Mouse (Mus musculus): ENCODE measurements at regions not wholly inside any gene's neighbourhood (a gene's known extent, or its start where the extent isn't known, plus 50 kb on each side); places are given as distances from the start of the nearest gene placed in this dataset.

GRCm38 (mm10) chr8:44656031-44656430, 279.2 kb upstream of the Fat1 start:
- H3K27ac ChIP-seq (replicated peaks), result no peak overlapping the region
- no peak for ATAC-seq (ENCODE audit: insufficient number of reproducible peaks, low FRiP score, low TSS enrichment, low read depth)
- H3K4me3 ChIP-seq (replicated peaks), result no peak overlapping the region
- H3K9me3 ChIP-seq (replicated peaks), result no peaks in the 10 kb centered on the region
- H3K27me3 ChIP-seq, result no peaks in the 10 kb centered on the region
- no peaks in the 10 kb centered on the region for H3K36me3 ChIP-seq
- H3K9ac ChIP-seq, result no peak overlapping the region
- H3K4me1 ChIP-seq, result no peaks in the 10 kb centered on the region
- no peak overlapping the region for H3K4me2 ChIP-seq (replicated peaks)

- WGBS, result 66% methylated on average over 4 of the region's 4 CpGs
- no peak for ATAC-seq (ENCODE audit: insufficient number of reproducible peaks, low FRiP score, low TSS enrichment, low read depth)
- no peaks in the 10 kb centered on the region for H3K4me1 ChIP-seq
- H3K36me3 ChIP-seq, result no peaks in the 10 kb centered on the region
- H3K27me3 ChIP-seq, result no peaks in the 10 kb centered on the region
- no peak overlapping the region for H3K9ac ChIP-seq
- no peak overlapping the region for H3K4me3 ChIP-seq (replicated peaks)
- no peaks in the 10 kb centered on the region for H3K9me3 ChIP-seq (replicated peaks)
- no peak overlapping the region for H3K4me2 ChIP-seq (replicated peaks)
- no peak overlapping the region for H3K27ac ChIP-seq (replicated peaks)
Observed at GRCm38 (mm10) chr8:44656470-44656869, 278.8 kb upstream of the Fat1 start.

DNA sequence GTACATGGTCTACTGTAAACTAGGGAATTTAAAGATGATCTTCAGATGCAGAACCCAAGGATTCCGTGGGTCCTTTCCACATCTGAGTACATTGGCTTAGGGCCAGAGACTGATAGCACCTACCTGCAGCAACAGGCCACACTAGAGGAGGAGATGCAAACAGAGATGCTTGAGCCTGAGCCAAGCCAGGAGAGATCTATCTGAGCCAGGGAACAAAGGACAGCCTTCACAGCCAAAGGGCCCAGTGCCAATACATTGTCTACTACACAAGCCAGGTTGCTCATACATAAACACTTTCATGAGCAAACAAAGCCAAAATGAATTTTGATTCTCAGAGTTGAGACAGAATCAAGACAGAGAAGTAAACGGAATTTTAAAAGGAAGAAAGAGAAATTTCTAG, 273.6 kb upstream of the Fat1 start:
- 52% methylated on average over 2 of the region's 2 CpGs for WGBS
- H3K9me3 ChIP-seq (replicated peaks), result no peaks in the 10 kb centered on the region
- no peak for ATAC-seq (ENCODE audit: insufficient number of reproducible peaks, low FRiP score, low TSS enrichment, low read depth)

GRCm38 (mm10) chr8:44687126-44687525, 248.1 kb upstream of the Fat1 start:
- Histone ChIP-seq H3K36me3 (no peaks in the 10 kb centered on the region), H3K27ac (replicated peaks) (no peak overlapping the region)
- WGBS, result 92% methylated on average over 9 of the region's 9 CpGs

More for the DNA sequence above, 273.6 kb upstream of the Fat1 start:
- H3K36me3 ChIP-seq, result no peaks in the 10 kb centered on the region
- H3K27ac ChIP-seq (replicated peaks), result no peak overlapping the region
- no peak overlapping the region for H3K9ac ChIP-seq
- no peaks in the 10 kb centered on the region for H3K4me1 ChIP-seq
- H3K4me3 ChIP-seq (replicated peaks), result no peak overlapping the region
- no peak overlapping the region for H3K4me2 ChIP-seq (replicated peaks)
- H3K27me3 ChIP-seq, result no peaks in the 10 kb centered on the region

DNA sequence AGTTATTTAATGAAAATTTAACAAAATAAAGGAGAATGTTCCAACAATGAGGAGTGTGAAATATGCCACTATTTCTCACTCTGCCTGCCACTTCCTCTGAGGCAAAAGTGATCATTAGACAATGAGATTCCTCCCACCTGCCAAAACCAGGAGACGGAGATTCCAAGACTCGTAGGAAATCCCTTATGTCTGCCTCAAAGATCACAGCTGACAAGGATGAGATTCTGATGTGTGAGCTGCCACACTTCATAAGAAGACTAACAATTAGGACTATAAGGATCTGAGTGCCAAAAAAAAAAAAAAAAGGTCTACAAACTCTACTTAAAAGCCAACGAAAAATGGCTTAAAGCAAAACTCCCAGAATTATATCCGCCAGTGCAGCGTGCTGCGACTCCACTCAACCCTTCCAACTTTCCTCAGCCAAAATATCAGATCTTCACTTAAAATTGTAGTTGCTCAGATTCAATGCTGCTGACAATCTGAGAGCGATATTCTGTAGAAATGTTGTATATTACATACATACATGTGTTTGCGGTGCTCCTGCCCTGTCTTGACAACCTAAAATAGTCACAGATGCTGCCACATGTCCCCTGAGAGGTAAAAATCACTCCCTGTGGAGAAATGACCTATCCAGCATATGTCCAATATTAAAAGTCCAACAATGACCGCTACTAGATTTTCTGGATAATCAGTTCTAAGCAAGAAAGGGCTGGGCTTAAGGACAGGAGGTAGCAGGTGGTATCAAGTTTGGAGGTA, 245.2 kb upstream of the Fat1 start:
- Histone ChIP-seq H3K9me3 (replicated peaks) (no peaks in the 10 kb centered on the region), H3K36me3 (no peaks in the 10 kb centered on the region), H3K9ac (no peak overlapping the region), H3K4me1 (0 out of 2 replicates have a peak, but pooled peaks cover 4% of the 10 kb centered on the region), H3K4me2 (replicated peaks) (no peak overlapping the region), H3K4me3 (replicated peaks) (no peak overlapping the region), H3K27me3 (no peaks in the 10 kb centered on the region), H3K27ac (replicated peaks) (no peak overlapping the region)
- ATAC-seq (ENCODE audit: insufficient number of reproducible peaks, low FRiP score, low TSS enrichment, low read depth), result no peak
- WGBS, result 73% methylated on average over 9 of the region's 9 CpGs

More at GRCm38 (mm10) chr8:44687126-44687525, 248.1 kb upstream of the Fat1 start:
- ATAC-seq (ENCODE audit: insufficient number of reproducible peaks, low FRiP score, low TSS enrichment, low read depth), result no peak
- H3K9ac ChIP-seq, result no peak overlapping the region
- no peaks in the 10 kb centered on the region for H3K4me1 ChIP-seq
- H3K4me3 ChIP-seq (replicated peaks), result no peak overlapping the region
- no peaks in the 10 kb centered on the region for H3K27me3 ChIP-seq
- H3K4me2 ChIP-seq (replicated peaks), result no peak overlapping the region
- no peaks in the 10 kb centered on the region for H3K9me3 ChIP-seq (replicated peaks)

DNA sequence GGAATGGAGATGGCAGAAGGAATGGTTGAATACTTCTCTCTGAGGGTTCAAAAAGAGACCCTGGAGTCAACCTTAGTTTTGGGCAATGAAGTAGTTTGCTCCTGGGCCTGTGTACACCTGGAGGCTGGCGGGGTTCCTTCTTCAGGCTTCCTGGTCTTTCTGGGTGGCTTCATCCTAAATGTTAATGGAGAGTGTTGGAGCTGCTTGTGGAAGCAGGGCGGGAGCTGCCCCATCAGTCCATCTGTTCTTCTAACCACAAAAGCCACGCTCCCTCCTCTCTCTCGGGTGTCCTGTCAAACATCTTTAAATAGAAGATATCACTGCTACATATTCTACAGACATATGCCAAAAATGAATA, 244.7 kb upstream of the Fat1 start:
- Histone ChIP-seq H3K4me3 (replicated peaks) (no peak overlapping the region), H3K9me3 (replicated peaks) (no peaks in the 10 kb centered on the region), H3K4me2 (replicated peaks) (no peak overlapping the region), H3K9ac (no peak overlapping the region), H3K27me3 (no peaks in the 10 kb centered on the region), H3K36me3 (no peaks in the 10 kb centered on the region), H3K4me1 (0 out of 2 replicates have a peak, but pooled peaks cover 4% of the 10 kb centered on the region), H3K27ac (replicated peaks) (no peak overlapping the region)
- WGBS, result 49% methylated on average over 4 of the region's 4 CpGs
- ATAC-seq (ENCODE audit: insufficient number of reproducible peaks, low FRiP score, low TSS enrichment, low read depth), result no peak

GRCm38 (mm10) chr8:44691140-44691539, 244.1 kb upstream of the Fat1 start:
- 29% methylated on average over 7 of the region's 7 CpGs for WGBS
- no peak overlapping the region for H3K4me2 ChIP-seq (replicated peaks)
- no peaks in the 10 kb centered on the region for H3K36me3 ChIP-seq
- no peaks in the 10 kb centered on the region for H3K9me3 ChIP-seq (replicated peaks)
- H3K4me3 ChIP-seq (replicated peaks), result no peak overlapping the region
- H3K27me3 ChIP-seq, result no peaks in the 10 kb centered on the region
- H3K27ac ChIP-seq (replicated peaks), result no peak overlapping the region
- H3K9ac ChIP-seq, result no peak overlapping the region
- ATAC-seq (ENCODE audit: insufficient number of reproducible peaks, low FRiP score, low TSS enrichment, low read depth), result no peak
- H3K4me1 ChIP-seq, result peaks cover 9% of the 10 kb centered on the region; the same call in 1 of the 2 replicates

GRCm38 (mm10) chr8:44692036-44692688, 243.1 kb upstream of the Fat1 start:
- ATAC-seq (ENCODE audit: insufficient number of reproducible peaks, low FRiP score, low TSS enrichment, low read depth), result no peak
- no peaks in the 10 kb centered on the region for H3K36me3 ChIP-seq
- peaks cover 10% of the 10 kb centered on the region; the same call in 1 of the 2 replicates for H3K4me1 ChIP-seq
- no peak overlapping the region for H3K9ac ChIP-seq
- no peak overlapping the region for H3K4me3 ChIP-seq (replicated peaks)
- no peaks in the 10 kb centered on the region for H3K27me3 ChIP-seq
- no peak overlapping the region for H3K27ac ChIP-seq (replicated peaks)
- H3K9me3 ChIP-seq (replicated peaks), result no peaks in the 10 kb centered on the region
- 73% methylated on average over 8 of the region's 8 CpGs for WGBS
- no peak overlapping the region for H3K4me2 ChIP-seq (replicated peaks)

DNA sequence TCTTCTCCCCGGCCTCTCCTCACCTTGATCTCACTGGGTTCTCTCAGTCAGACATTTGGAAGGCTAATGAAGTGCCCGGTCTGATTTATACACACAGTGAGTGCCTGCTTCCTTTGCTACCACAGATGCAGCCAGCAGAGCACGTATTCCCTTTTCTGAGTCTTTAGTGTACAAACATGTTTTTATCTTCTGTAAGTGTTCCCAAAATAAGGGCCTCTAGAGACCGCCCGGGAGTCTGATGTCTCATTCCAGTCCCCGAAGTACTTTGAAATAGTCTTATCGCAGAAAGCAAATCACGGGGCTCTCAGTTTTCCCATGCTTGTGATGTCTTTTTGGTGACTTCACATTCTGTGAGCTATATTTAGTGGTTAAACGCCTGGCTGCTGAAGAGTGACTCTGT, 240.4 kb upstream of the Fat1 start:
- no peak overlapping the region for H3K4me3 ChIP-seq (replicated peaks)
- no peaks in the 10 kb centered on the region for H3K27me3 ChIP-seq
- no peak overlapping the region for H3K27ac ChIP-seq (replicated peaks)
- no peak overlapping the region for H3K9ac ChIP-seq
- no peak overlapping the region for H3K4me2 ChIP-seq (replicated peaks)
- H3K4me1 ChIP-seq, result peaks cover 10% of the 10 kb centered on the region; the same call in 1 of the 2 replicates
- no peak for ATAC-seq (ENCODE audit: insufficient number of reproducible peaks, low FRiP score, low TSS enrichment, low read depth)
- H3K36me3 ChIP-seq, result no peaks in the 10 kb centered on the region
- 50% methylated on average over 9 of the region's 9 CpGs for WGBS
- no peaks in the 10 kb centered on the region for H3K9me3 ChIP-seq (replicated peaks)

GRCm38 (mm10) chr8:44696066-44696853, 239.0 kb upstream of the Fat1 start:
- no peak for ATAC-seq (ENCODE audit: insufficient number of reproducible peaks, low FRiP score, low TSS enrichment, low read depth)
- H3K9ac ChIP-seq, result no peak overlapping the region
- H3K9me3 ChIP-seq (replicated peaks), result no peaks in the 10 kb centered on the region
- no peaks in the 10 kb centered on the region for H3K36me3 ChIP-seq
- peaks cover 10% of the 10 kb centered on the region; the same call in 1 of the 2 replicates for H3K4me1 ChIP-seq
- H3K27me3 ChIP-seq, result no peaks in the 10 kb centered on the region
- H3K4me3 ChIP-seq (replicated peaks), result no peak overlapping the region
- 42% methylated on average over 9 of the region's 9 CpGs for WGBS
- H3K4me2 ChIP-seq (replicated peaks), result no peak overlapping the region
- no peak overlapping the region for H3K27ac ChIP-seq (replicated peaks)

DNA sequence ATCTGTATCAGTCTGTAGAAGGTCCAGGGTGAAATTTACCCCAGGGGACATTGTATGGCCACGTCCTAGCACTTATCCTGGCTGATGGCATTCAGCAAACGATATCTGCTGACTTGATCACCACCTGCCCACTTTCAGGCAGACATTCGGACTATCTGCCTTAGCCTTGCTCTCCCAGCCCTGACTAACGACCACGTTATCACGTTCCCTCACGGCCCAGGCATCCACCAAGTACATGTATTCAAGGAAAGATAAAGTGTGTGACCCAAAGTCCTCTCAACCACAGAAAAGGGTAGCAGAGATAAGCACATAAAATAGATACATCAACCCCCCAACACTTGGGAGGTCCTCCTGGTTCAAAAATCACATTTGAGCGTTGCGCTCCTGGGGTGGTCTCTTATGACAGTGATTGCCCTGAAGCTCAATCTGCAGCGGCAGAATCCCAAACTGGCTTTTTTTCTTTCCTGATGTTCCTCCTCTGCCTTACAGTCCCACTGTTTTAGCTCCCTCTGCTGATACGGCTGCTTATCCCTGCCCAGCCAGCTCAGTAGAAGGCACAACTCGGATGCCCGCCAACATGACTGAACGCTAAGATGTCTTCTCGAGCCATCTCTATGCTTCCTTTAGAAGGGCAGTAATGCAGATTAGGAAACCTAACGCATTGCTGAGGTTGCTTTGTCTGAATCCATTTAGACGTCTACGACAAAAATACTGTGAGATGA, 235.7 kb upstream of the Fat1 start:
- no peaks in the 10 kb centered on the region for H3K36me3 ChIP-seq
- WGBS, result 75% methylated on average over 18 of the region's 18 CpGs
- ATAC-seq (ENCODE audit: insufficient number of reproducible peaks, low FRiP score, low TSS enrichment, low read depth), result no peak
- no peak overlapping the region for H3K4me2 ChIP-seq (replicated peaks)
- no peak overlapping the region for H3K9ac ChIP-seq
- no peak overlapping the region for H3K27ac ChIP-seq (replicated peaks)
- no peak overlapping the region for H3K4me3 ChIP-seq (replicated peaks)
- no peaks in the 10 kb centered on the region for H3K9me3 ChIP-seq (replicated peaks)
- peaks cover 6% of the 10 kb centered on the region; the same call in 1 of the 2 replicates for H3K4me1 ChIP-seq
- H3K27me3 ChIP-seq, result no peaks in the 10 kb centered on the region
